Mouse (Mus musculus) T-helper 2 cell (primary cell): ENCODE measurements around the gene Ifi47.

Source experiments
- in situ Hi-C: fragments of 300-600 bp; cut with MboI, MseI; formaldehyde crosslinking; loops from one replicate; pipeline ENCODE4 v1.15.1; 2025; ENCODE audit warnings: high pct_unique_total_duplicates

The Ifi47 gene

DNA sequence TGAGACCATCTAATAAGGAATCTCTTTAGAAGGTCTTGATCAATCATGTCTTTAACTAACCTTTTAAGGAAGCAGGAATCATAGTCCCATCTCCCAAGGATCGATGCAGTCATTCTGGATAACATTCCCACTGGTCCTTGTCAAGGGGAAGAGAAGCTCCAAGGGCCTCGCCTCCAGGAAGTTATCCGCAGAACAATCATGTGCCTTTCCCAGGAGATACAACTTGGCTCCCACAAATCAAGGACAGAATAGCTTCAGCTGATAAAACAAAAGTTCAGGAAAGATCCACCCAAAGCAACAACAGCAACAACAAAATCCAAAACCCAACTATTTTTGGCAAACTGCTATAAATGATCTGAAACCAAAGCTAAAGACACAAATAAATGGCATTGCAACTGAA lies 43.2 kb downstream of the Ifi47 start:
- in situ Hi-C loops, result loop anchor here (5.0 kb wide), 1 partner anchor 168 kb away; the partner anchor contains the start of gene Olfr1392

DNA sequence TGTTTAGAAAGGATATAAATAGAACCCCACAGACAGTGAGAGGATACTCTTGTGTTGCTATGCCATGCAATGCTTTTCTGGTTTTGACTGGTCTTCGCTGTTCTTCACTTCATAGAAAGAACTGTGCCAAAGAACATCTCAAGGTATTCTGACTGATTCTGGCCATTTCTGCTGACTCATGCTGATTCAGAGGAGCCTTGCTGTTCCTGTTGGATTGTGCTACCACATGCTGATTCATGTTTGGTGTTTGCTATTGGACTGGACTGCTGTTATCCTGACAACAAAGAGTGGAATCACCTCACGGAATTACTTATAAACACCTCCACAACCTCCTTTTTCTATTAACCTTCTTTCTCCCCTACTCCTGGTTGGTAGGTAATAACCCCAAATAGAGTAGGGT lies 47.8 kb downstream of the Ifi47 start:
- in situ Hi-C loops, result no loop called here

DNA sequence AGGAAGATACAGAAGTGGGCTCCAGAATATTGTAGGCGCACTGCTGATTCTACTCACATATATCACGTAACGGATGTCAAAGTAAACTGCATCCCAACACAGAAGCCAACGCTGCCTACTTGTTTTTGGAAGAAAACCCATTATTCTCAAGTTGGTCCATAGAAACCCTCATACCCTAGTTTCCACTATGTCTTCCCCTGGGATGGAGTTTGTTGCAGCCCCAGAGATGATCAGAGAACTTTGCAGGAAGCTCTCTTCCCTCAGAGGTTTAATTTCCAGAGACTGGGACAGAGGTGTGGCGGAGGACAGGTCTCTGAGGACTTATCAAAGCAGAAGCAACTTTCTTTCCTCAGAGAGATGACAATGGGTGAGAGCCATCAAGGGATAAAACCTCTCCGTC lies 65.6 kb downstream of the Ifi47 start, which contains the start of gene Olfr1395:
Gene Olfr1395, plus strand, starts transcription at position 301 of the 400 bp plus-strand sequence.
- in situ Hi-C loops, result no loop called here
